Mouse (Mus musculus) midbrain, embryonic 13.5 days (tissue): ENCODE measurements around the gene Gtf2i. TPM values are rescaled to one million over a fixed set of nuclear protein-coding genes. Genes with fewer than 3 reads are reported as not detected.

Source experiments
- ATAC-seq: fragments of 200-750 bp; cut with Nextera tagmentation; 2 replicates; pipeline ENCODE4 v1.8.0; 2017; ENCODE audit warnings: mild to moderate bottlenecking, moderate TSS enrichment, moderate library complexity
- H3K27ac ChIP-seq: fragments of 300-500 bp; sonication (generic); 2 replicates; pipeline ENCODE4 v1.5.1; 2015; ENCODE audit warnings: inconsistent platforms, mild to moderate bottlenecking, moderate library complexity
- H3K27me3 ChIP-seq: fragments of 300-500 bp; sonication (generic); 2 replicates; pipeline ENCODE4 v1.6.1; 2015; ENCODE audit warnings: mild to moderate bottlenecking, inconsistent platforms
- H3K36me3 ChIP-seq: fragments of 300-500 bp; sonication (generic); 2 replicates; pipeline ENCODE4 v1.6.1; 2015; ENCODE audit warnings: mild to moderate bottlenecking, inconsistent platforms
- H3K4me1 ChIP-seq: fragments of 300-500 bp; sonication (generic); replicated peaks from 2 replicates; pipeline ENCODE4 v1.6.1; 2015; ENCODE audit warnings: inconsistent platforms
- H3K4me2 ChIP-seq: fragments of 300-500 bp; sonication (generic); replicated peaks from 2 replicates; pipeline ENCODE4 v1.6.1; 2015; ENCODE audit warnings: moderate library complexity, mild to moderate bottlenecking, inconsistent platforms
- H3K4me3 ChIP-seq: fragments of 300-500 bp; sonication (generic); replicated peaks from 2 replicates; pipeline ENCODE4 v1.5.1; 2015; ENCODE audit warnings: mild to moderate bottlenecking, inconsistent platforms
- H3K9ac ChIP-seq: fragments of 300-500 bp; sonication (generic); replicated peaks from 2 replicates; pipeline ENCODE4 v1.6.1; 2015; ENCODE audit warnings: mild to moderate bottlenecking, inconsistent platforms
- H3K9me3 ChIP-seq: fragments of 300-500 bp; sonication (generic); 2 replicates; pipeline ENCODE4 v1.6.1; 2016; ENCODE audit warnings: mild to moderate bottlenecking, inconsistent platforms
- WGBS: fragments of 180-500 bp; shearing (Covaris S2); methylation state at CpG from one replicate; pipeline ENCODE4 v1.1.7; 2015; 5-methylcytosine and 5-hydroxymethylcytosine counted together
- polyA plus RNA-seq: library from polyadenylated mRNA; unstranded; fragments of >200 nt; fragmentation: Nextera tagmentation; extraction: Ambion mirVana; gene quantifications from 2 replicates; pipeline ENCODE4 v1.2.1, GENCODE M21; 2015

The Gtf2i gene
- polyA plus RNA-seq, 1 experiment from 2014 or later = 191 TPM

GRCm38 (mm10) chr5:134270566-134270965 lies 44.0 kb downstream of the Gtf2i start:
- Histone ChIP-seq H3K27me3 (no peaks in the 10 kb centered on the region), H3K4me1 (no peaks in the 10 kb centered on the region), H3K4me2 (no peak overlapping the region), H3K4me3 (no peak overlapping the region), H3K9ac (no peak overlapping the region), H3K27ac (no peak overlapping the region), H3K36me3 (peaks cover 96% of the 10 kb centered on the region), H3K9me3 (no peaks in the 10 kb centered on the region)
- no peak for ATAC-seq
- WGBS = 96% methylated on average over 4 of the region's 4 CpGs

- Histone ChIP-seq H3K27me3 (no peaks in the 10 kb centered on the region), H3K4me1 (no peaks in the 10 kb centered on the region), H3K36me3 (peaks cover 96% of the 10 kb centered on the region), H3K9me3 (no peaks in the 10 kb centered on the region), H3K4me3 (no peak overlapping the region), H3K4me2 (no peak overlapping the region), H3K27ac (no peak overlapping the region), H3K9ac (no peak overlapping the region)
- WGBS = 94% methylated on average over 5 of the region's 5 CpGs
- no peak for ATAC-seq
Observed at GRCm38 (mm10) chr5:134269751-134270150, 44.8 kb downstream of the Gtf2i start.

- Histone ChIP-seq H3K9me3 (no peaks in the 10 kb centered on the region), H3K36me3 (peaks cover 98% of the 10 kb centered on the region), H3K4me3 (no peak overlapping the region), H3K27ac (no peak overlapping the region), H3K9ac (no peak overlapping the region), H3K4me1 (no peaks in the 10 kb centered on the region), H3K27me3 (no peaks in the 10 kb centered on the region), H3K4me2 (no peak overlapping the region)
- ATAC-seq = no peak
- WGBS = 95% methylated on average over 8 of the region's 8 CpGs
Observed at GRCm38 (mm10) chr5:134268751-134269150, 45.8 kb downstream of the Gtf2i start.

- no peak for ATAC-seq
- no peak overlapping the region for H3K9ac ChIP-seq
- no peaks in the 10 kb centered on the region for H3K27me3 ChIP-seq
- H3K4me2 ChIP-seq = no peak overlapping the region
- no peak overlapping the region for H3K4me3 ChIP-seq
- peaks cover 98% of the 10 kb centered on the region for H3K36me3 ChIP-seq
- H3K4me1 ChIP-seq = no peaks in the 10 kb centered on the region
- H3K27ac ChIP-seq = no peak overlapping the region
- no peaks in the 10 kb centered on the region for H3K9me3 ChIP-seq
- 89% methylated on average over 18 of the region's 18 CpGs for WGBS
Observed at GRCm38 (mm10) chr5:134266404-134266803, 48.2 kb downstream of the Gtf2i start.

DNA sequence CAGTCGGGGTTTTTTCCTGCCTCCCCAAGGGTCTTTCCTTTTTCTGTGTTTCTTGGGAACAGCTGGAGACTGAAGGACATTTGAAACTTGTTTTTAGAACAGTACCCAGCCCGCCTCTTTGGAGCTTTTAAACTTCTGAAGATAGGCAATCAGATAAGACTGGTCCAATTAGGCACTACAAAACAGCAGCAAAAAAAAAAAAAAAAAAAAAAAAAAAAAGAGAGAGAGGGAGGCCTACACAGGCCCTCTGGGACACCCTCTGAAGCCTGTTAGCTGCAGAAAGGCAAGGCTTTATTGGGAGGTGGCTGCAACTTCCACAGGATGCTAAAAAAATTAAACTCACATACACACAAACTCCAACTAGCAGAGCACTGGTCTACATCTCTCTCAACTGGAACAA lies 48.7 kb downstream of the Gtf2i start:
- H3K4me2 ChIP-seq = no peak overlapping the region
- H3K27me3 ChIP-seq = no peaks in the 10 kb centered on the region
- H3K9me3 ChIP-seq = no peaks in the 10 kb centered on the region
- no peak overlapping the region for H3K27ac ChIP-seq
- WGBS = 91% methylated on average over 2 of the region's 2 CpGs
- no peak overlapping the region for H3K9ac ChIP-seq
- H3K4me3 ChIP-seq = no peak overlapping the region
- no peak for ATAC-seq
- peaks cover 98% of the 10 kb centered on the region for H3K36me3 ChIP-seq
- no peaks in the 10 kb centered on the region for H3K4me1 ChIP-seq

DNA sequence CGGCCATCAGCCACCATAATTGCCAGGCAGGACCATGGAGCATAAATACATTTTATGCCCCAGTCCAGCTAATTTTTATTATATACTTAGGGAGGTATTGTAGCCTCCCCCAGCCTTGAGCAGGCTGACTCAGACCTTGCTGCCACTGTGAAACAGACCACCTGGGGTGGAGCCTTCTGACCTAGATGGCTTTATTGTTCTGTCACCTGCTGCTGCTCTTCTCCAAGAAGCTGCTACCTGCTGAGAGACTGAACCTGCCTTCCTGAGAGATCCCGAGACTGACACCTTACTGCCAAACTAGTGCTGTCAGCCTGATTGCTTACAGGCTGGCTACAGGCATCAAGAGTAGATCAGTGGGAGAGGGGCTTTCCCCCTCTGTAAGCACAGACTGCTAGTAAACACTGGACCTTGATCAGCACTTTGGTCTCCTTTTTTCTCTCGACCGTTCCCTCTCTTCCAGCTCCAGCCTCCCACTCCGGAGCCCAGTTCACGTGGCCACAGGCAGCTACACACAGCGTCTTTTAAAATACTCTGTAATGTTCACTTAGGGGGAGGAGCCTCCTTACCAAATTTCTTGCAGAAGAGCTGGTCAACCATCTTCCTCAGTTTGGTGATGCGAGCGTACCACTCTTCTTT lies 54.4 kb downstream of the Gtf2i start:
- 91% methylated on average over 9 of the region's 9 CpGs for WGBS

DNA sequence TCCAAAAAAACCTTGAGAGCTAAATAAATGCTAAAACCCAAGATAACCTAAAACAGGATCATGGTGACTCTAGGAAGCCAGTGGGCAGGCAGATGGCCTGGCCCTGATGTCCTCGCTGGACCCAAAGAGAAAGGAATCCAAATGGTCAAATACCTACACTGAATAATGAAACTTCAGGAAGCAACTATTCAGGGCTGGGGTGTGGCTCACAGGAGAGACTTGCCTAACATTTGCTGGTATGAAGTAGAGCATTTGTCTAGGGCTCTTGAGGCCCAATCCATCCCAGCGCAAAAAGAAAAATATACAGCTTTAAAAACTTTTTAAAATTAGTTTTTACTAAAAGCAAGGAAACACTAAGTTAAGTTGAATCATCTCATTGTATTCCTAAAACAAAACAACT lies 55.6 kb downstream of the Gtf2i start:
- H3K27me3 ChIP-seq = no peaks in the 10 kb centered on the region
- no peak overlapping the region for H3K4me3 ChIP-seq
- WGBS = 95% methylated on average over 2 of the region's 2 CpGs
- no peaks in the 10 kb centered on the region for H3K4me1 ChIP-seq
- H3K4me2 ChIP-seq = no peak overlapping the region
- peaks cover 94% of the 10 kb centered on the region for H3K36me3 ChIP-seq
- no peaks in the 10 kb centered on the region for H3K9me3 ChIP-seq
- no peak overlapping the region for H3K9ac ChIP-seq
- no peak overlapping the region for H3K27ac ChIP-seq
- no peak for ATAC-seq

More for the DNA sequence above, 54.4 kb downstream of the Gtf2i start:
- Histone ChIP-seq H3K36me3 (peaks cover 94% of the 10 kb centered on the region), H3K9me3 (no peaks in the 10 kb centered on the region), H3K27ac (no peak overlapping the region), H3K27me3 (no peaks in the 10 kb centered on the region), H3K9ac (no peak overlapping the region), H3K4me1 (no peaks in the 10 kb centered on the region), H3K4me3 (no peak overlapping the region), H3K4me2 (no peak overlapping the region)
- ATAC-seq = no peak

DNA sequence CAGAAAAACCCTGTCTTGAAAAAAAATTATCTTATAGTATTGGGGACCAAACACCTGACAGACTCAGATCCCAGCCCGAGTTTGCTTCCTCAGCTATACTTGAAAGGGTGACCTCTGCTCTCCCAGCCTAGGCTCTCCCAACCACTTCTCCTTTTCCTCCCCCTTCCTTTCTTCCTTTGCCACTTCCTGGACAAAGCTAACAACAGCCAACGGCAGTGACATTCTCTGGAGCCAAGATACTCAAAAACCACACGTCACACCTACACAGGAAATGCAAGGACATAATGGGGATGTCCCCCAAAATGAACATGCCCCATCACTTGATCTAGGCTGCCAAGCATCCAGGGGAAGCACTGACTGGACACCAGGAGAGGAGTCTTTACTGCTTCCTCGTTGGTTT lies 56.2 kb downstream of the Gtf2i start:
- Histone ChIP-seq H3K27me3 (no peaks in the 10 kb centered on the region), H3K27ac (no peak overlapping the region), H3K9me3 (no peaks in the 10 kb centered on the region), H3K4me3 (no peak overlapping the region), H3K36me3 (peaks cover 94% of the 10 kb centered on the region), H3K4me1 (no peaks in the 10 kb centered on the region), H3K4me2 (no peak overlapping the region), H3K9ac (no peak overlapping the region)
- no peak for ATAC-seq
- 83% methylated on average over 4 of the region's 4 CpGs for WGBS

GRCm38 (mm10) chr5:134257349-134258031 lies 57.1 kb downstream of the Gtf2i start:
- no peaks in the 10 kb centered on the region for H3K27me3 ChIP-seq
- WGBS = 91% methylated on average over 13 of the region's 13 CpGs
- H3K4me3 ChIP-seq = no peak overlapping the region
- no peak overlapping the region for H3K9ac ChIP-seq
- H3K4me2 ChIP-seq = no peak overlapping the region
- H3K4me1 ChIP-seq = no peaks in the 10 kb centered on the region
- no peaks in the 10 kb centered on the region for H3K9me3 ChIP-seq
- H3K36me3 ChIP-seq = peaks cover 93% of the 10 kb centered on the region
- ATAC-seq = no peak
- H3K27ac ChIP-seq = no peak overlapping the region

GRCm38 (mm10) chr5:134255294-134255693 lies 59.3 kb downstream of the Gtf2i start:
- 93% methylated on average over 10 of the region's 10 CpGs for WGBS
- no peaks in the 10 kb centered on the region for H3K4me1 ChIP-seq

GRCm38 (mm10) chr5:134253806-134254205 lies 60.8 kb downstream of the Gtf2i start:
- H3K4me3 ChIP-seq = no peak overlapping the region
- WGBS = 76% methylated on average over 3 of the region's 3 CpGs
- H3K4me1 ChIP-seq = no peaks in the 10 kb centered on the region
- H3K4me2 ChIP-seq = no peak overlapping the region
- H3K36me3 ChIP-seq = peaks cover 91% of the 10 kb centered on the region
- no peak overlapping the region for H3K9ac ChIP-seq
- H3K27me3 ChIP-seq = no peaks in the 10 kb centered on the region
- no peaks in the 10 kb centered on the region for H3K9me3 ChIP-seq
- no peak overlapping the region for H3K27ac ChIP-seq
- ATAC-seq = no peak

More at GRCm38 (mm10) chr5:134255294-134255693, 59.3 kb downstream of the Gtf2i start:
- Histone ChIP-seq H3K9me3 (no peaks in the 10 kb centered on the region), H3K4me2 (no peak overlapping the region), H3K27me3 (no peaks in the 10 kb centered on the region), H3K36me3 (peaks cover 93% of the 10 kb centered on the region), H3K27ac (no peak overlapping the region), H3K9ac (no peak overlapping the region), H3K4me3 (no peak overlapping the region)
- ATAC-seq = no peak

DNA sequence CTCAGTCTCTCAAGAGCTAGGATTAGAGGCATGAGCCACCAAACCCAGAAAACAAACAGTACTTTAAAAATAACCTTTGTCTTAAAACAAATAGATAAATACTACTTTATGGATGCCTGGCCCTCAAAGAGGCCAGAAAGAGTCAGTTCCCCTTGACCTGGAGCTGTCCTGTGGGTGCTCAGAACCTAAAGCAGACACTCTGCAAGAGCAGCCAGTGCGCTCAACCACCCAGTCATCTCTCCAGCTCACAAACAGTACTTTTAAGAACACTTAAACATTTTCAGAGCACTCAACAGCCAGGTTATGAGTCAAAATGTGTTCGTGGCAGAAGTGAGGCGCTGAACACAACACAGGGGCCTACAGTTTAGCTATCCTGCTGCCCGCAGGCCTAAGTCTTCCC lies 63.5 kb downstream of the Gtf2i start:
- no peaks in the 10 kb centered on the region for H3K9me3 ChIP-seq
- H3K36me3 ChIP-seq = peaks cover 97% of the 10 kb centered on the region
- H3K27me3 ChIP-seq = no peaks in the 10 kb centered on the region
- no peak for ATAC-seq
- no peak overlapping the region for H3K4me2 ChIP-seq
- no peak overlapping the region for H3K9ac ChIP-seq
- H3K4me3 ChIP-seq = no peak overlapping the region
- no peak overlapping the region for H3K27ac ChIP-seq
- no peaks in the 10 kb centered on the region for H3K4me1 ChIP-seq
- 94% methylated on average over 4 of the region's 4 CpGs for WGBS

- no peak overlapping the region for H3K27ac ChIP-seq
- no peak overlapping the region for H3K4me2 ChIP-seq
- no peaks in the 10 kb centered on the region for H3K27me3 ChIP-seq
- peaks cover 97% of the 10 kb centered on the region for H3K36me3 ChIP-seq
- H3K9ac ChIP-seq = no peak overlapping the region
- WGBS = 97% methylated on average over 3 of the region's 3 CpGs
- H3K4me3 ChIP-seq = no peak overlapping the region
- no peaks in the 10 kb centered on the region for H3K4me1 ChIP-seq
- no peaks in the 10 kb centered on the region for H3K9me3 ChIP-seq
- no peak for ATAC-seq
Observed at GRCm38 (mm10) chr5:134250601-134251000, 64.0 kb downstream of the Gtf2i start.
